Mouse (Mus musculus): ENCODE data around the gene Poglut1. TPM values are rescaled to one million over a fixed set of nuclear protein-coding genes. Genes with fewer than 3 reads are reported as not detected.
A peak's percentile ranks its signal among the peaks of the same experiment; 100 is the strongest.

The Poglut1 gene
- total RNA-seq, 2 experiments from 2014 or later, result 33.3 to 35.5 TPM

- intact Hi-C loops (cut with DNase I), result no loop called here
- DNase-seq, result peak; percentile 28
Measured at GRCm38 (mm10) chr16:38476312-38477240, 73.5 kb downstream of the Poglut1 start.

DNA sequence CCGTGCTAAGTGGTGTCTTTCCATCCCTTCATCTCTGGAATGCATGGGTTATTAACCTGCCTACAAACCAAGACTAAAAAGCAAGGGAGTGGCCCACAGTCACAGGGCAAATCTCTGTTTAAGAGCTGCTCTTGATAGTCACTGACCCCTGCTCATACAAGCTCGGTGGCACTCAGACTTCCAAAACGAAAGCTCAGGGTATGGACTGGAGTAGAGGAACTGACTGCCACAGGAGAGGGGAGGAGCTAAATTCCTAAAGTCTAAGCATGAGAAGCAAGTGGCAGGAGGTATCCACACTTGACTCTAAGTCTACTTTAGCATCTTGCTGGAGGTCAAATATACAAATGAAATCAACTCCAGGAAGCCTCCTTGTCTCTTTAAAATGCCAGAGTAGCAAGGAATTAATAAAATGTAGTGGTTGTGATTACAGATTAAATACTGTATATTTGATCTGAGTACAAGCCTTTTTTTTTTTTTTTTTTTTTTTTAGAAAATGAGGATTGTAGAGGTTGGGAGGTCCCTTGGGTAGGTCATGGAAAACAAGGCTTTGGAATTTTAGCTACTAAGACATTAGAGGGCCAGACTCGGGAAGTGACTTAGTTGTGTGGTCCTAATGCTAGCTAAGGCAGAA is 74.3 kb downstream of the Poglut1 start:
- DNase-seq, result no peak
- intact Hi-C loops (cut with DNase I), result no loop called here

Other genes starting within 250 kb of the Poglut1 start
- gene Maats1, start 208.1 kb downstream of the Poglut1 start, total RNA-seq (2021), result 1 to 10 TPM in 1 of 2 experiments, under 1 TPM in 1; 0.89 to 1.0 TPM
- 10 to 100 TPM; 35.0 to 42.2 TPM for gene Cox17, start 203.3 kb downstream of the Poglut1 start, total RNA-seq (2021)
- not detected for gene Gm21987, start 203.2 kb downstream of the Poglut1 start, total RNA-seq (2021)
- under 1 TPM; 0.34 to 0.50 TPM for gene Popdc2, start 188.0 kb downstream of the Poglut1 start, total RNA-seq (2021)
- gene Pla1a, start 117.1 kb downstream of the Poglut1 start, total RNA-seq (2021), result under 1 TPM; 0.36 to 0.38 TPM
- gene Adprh, start 97.6 kb downstream of the Poglut1 start, total RNA-seq (2021), result 10 to 100 TPM; 61.2 to 62.2 TPM
- under 1 TPM; 0.36 to 0.50 TPM for gene Cd80, start 94.7 kb downstream of the Poglut1 start, total RNA-seq (2021)
- 10 to 100 TPM; 28.8 to 29.5 TPM for gene Timmdc1, start 27.6 kb downstream of the Poglut1 start, total RNA-seq (2021)
- gene Tmem39a, start 8.4 kb upstream of the Poglut1 start, total RNA-seq (2021), result 10 to 100 TPM; 26.2 to 27.2 TPM
- gene Arhgap31, start 163.0 kb upstream of the Poglut1 start, total RNA-seq (2021), result 10 to 100 TPM; 18.0 to 18.7 TPM
- gene B4galt4, start 192.0 kb upstream of the Poglut1 start, total RNA-seq (2021), result 10 to 100 TPM; 23.6 to 25.7 TPM